Mouse (Mus musculus): ENCODE measurements around the gene Sfr1. TPM values are rescaled to one million over a fixed set of nuclear protein-coding genes. Genes with fewer than 3 reads are reported as not detected.

Gene Sfr1
- polyA plus RNA-seq, 1 experiment from 2014 or later = 258 TPM

DNA sequence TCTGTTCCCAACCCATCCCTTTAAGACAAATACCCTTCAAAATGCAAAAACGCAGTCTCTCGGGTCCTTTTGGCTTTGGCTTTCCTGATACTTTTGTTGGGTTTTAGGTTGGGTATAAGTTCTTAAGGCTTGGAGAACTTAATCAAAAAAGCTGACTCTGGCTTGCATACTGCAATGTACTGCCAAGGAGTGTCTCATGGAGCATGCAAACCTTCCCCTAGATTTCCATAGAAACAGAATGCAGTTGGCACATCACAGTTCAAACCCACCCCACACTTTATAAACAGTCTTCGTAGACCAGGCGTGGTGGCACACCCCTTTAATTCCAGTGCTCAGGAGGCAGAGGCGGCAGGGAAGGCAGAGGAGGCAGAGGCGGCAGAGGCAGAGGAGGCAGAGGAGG is 46.4 kb downstream of the Sfr1 start:
- WGBS (ENCODE audit: insufficient replicate concordance) = 63% methylated on average over 6 of the region's 6 CpGs
- H3K27ac ChIP-seq (ENCODE audit: low read depth, low read length) = no peak overlapping the region
- H3K4me2 ChIP-seq = no peak overlapping the region
- no peaks in the 10 kb centered on the region for H3K27me3 ChIP-seq (ENCODE audit: control insufficient read depth, insufficient read depth, low read length)
- H3K9ac ChIP-seq (ENCODE audit: low read depth, low read length) = no peak overlapping the region
- H3K4me1 ChIP-seq (ENCODE audit: control insufficient read depth, insufficient read depth, low read length) = no peaks in the 10 kb centered on the region
- no peaks in the 10 kb centered on the region for H3K36me3 ChIP-seq (ENCODE audit: control insufficient read depth, insufficient read depth, low read length)
- H3K9me3 ChIP-seq (replicated peaks; ENCODE audit: control insufficient read depth, low read length) = no peaks in the 10 kb centered on the region
- no peak for ATAC-seq (replicated peaks; ENCODE audit: insufficient number of reproducible peaks, low FRiP score, low TSS enrichment)
- H3K4me3 ChIP-seq (ENCODE audit: low read depth, low read length) = no peak overlapping the region

DNA sequence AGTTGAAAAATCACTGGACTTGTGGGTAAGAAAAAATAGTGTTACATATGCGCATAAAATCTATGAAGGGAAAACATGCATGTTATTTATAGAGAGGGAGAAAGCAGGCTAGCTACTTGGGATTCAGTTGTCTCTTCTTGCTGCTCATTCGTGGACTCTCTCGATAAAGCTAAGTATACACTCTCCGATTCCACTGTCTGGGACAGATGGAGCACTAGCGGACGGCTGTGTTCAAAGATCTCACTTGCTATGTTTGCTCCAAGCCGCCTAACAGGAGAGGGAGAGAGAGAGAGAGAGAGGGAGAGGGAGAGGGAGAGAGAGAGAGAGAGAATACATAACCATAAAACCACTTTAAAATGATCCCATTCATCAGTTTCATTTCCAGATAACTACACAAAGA is 48.7 kb downstream of the Sfr1 start:
- Histone ChIP-seq H3K27me3 (ENCODE audit: control insufficient read depth, insufficient read depth, low read length) (no peaks in the 10 kb centered on the region), H3K4me2 (no peak overlapping the region), H3K27ac (ENCODE audit: low read depth, low read length) (no peak overlapping the region), H3K4me1 (ENCODE audit: control insufficient read depth, insufficient read depth, low read length) (no peaks in the 10 kb centered on the region), H3K4me3 (ENCODE audit: low read depth, low read length) (no peak overlapping the region), H3K9ac (ENCODE audit: low read depth, low read length) (no peak overlapping the region), H3K9me3 (replicated peaks; ENCODE audit: control insufficient read depth, low read length) (no peaks in the 10 kb centered on the region), H3K36me3 (ENCODE audit: control insufficient read depth, insufficient read depth, low read length) (no peaks in the 10 kb centered on the region)
- 84% methylated on average over 7 of the region's 7 CpGs for WGBS (ENCODE audit: insufficient replicate concordance)
- no peak for ATAC-seq (replicated peaks; ENCODE audit: insufficient number of reproducible peaks, low FRiP score, low TSS enrichment)

DNA sequence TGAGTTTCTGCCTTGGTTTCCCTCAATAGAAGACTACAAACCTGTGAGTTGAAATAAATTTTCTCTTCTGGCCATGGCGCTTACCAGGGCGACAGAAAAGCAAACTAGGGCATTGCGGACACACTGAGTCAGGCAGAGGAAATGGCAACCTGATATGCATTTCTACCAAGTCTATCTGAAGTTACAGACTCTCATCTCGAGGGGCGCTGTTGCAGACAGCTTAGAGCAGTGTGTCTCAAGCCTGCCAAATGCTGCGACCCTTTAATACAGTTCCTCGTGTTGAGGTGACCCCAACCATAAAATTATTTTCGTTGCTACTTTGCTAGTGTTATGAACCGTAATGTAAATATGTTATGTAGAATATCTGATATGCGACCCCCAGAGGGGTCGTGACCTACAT is 49.5 kb downstream of the Sfr1 start:
- Histone ChIP-seq H3K27ac (ENCODE audit: low read depth, low read length) (no peak overlapping the region), H3K9ac (ENCODE audit: low read depth, low read length) (no peak overlapping the region), H3K36me3 (ENCODE audit: control insufficient read depth, insufficient read depth, low read length) (no peaks in the 10 kb centered on the region), H3K4me3 (ENCODE audit: low read depth, low read length) (no peak overlapping the region), H3K4me2 (no peak overlapping the region), H3K4me1 (ENCODE audit: control insufficient read depth, insufficient read depth, low read length) (no peaks in the 10 kb centered on the region), H3K27me3 (ENCODE audit: control insufficient read depth, insufficient read depth, low read length) (no peaks in the 10 kb centered on the region), H3K9me3 (replicated peaks; ENCODE audit: control insufficient read depth, low read length) (no peaks in the 10 kb centered on the region)
- ATAC-seq (replicated peaks; ENCODE audit: insufficient number of reproducible peaks, low FRiP score, low TSS enrichment) = no peak
- WGBS (ENCODE audit: insufficient replicate concordance) = 68% methylated on average over 11 of the region's 11 CpGs

DNA sequence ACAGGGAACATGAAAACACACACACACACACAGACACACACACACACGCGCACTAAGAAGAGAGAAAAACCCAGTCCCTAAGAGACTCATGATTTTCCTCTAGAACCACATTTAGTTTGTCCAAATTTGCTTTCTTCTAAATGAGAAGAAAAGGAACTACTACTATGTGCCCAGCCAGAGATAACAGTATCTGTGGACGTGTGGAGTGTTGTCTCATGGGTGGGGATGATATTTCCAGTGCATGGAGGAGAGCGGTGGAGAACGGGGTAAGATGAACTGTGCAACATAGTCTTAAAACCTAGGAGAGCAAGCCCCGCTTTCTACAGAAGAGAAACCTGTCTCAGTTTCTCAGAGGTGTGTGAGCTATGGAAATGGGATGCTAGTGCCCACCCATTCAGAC is 52.4 kb downstream of the Sfr1 start:
- 81% methylated on average over 6 of the region's 6 CpGs for WGBS (ENCODE audit: insufficient replicate concordance)
- no peaks in the 10 kb centered on the region for H3K27me3 ChIP-seq (ENCODE audit: control insufficient read depth, insufficient read depth, low read length)
- no peak overlapping the region for H3K4me3 ChIP-seq (ENCODE audit: low read depth, low read length)
- no peak overlapping the region for H3K27ac ChIP-seq (ENCODE audit: low read depth, low read length)
- no peak overlapping the region for H3K4me2 ChIP-seq
- H3K9ac ChIP-seq (ENCODE audit: low read depth, low read length) = no peak overlapping the region
- H3K9me3 ChIP-seq (replicated peaks; ENCODE audit: control insufficient read depth, low read length) = no peaks in the 10 kb centered on the region
- no peaks in the 10 kb centered on the region for H3K4me1 ChIP-seq (ENCODE audit: control insufficient read depth, insufficient read depth, low read length)
- ATAC-seq (replicated peaks; ENCODE audit: insufficient number of reproducible peaks, low FRiP score, low TSS enrichment) = no peak
- H3K36me3 ChIP-seq (ENCODE audit: control insufficient read depth, insufficient read depth, low read length) = no peaks in the 10 kb centered on the region

Small RNAs within 50 kb of the gene (microRNA-seq; reads per million reads assigned to microRNA genes)
- gene Mir8090 (ENCODE audit: borderline number of aligned reads) = not detected

Other genes starting within 250 kb of the Sfr1 start
- gene Stn1, start 194.2 kb upstream of the Sfr1 start, polyA plus RNA-seq (2014; fragmentation: Nextera tagmentation; extraction: Ambion mirVana) = 40.0 and 41.6 TPM in 2 replicates
- 11.3 and 14.1 TPM in 2 replicates for gene Slk, start 152.0 kb upstream of the Sfr1 start, polyA plus RNA-seq (2014; fragmentation: Nextera tagmentation; extraction: Ambion mirVana)
- 0.41 and 0.44 TPM in 2 replicates for gene Col17a1, start 39.6 kb upstream of the Sfr1 start, polyA plus RNA-seq (2014; fragmentation: Nextera tagmentation; extraction: Ambion mirVana)
- 82.6 and 84.0 TPM in 2 replicates for gene Gsto1, start 123.3 kb downstream of the Sfr1 start, polyA plus RNA-seq (2014; fragmentation: Nextera tagmentation; extraction: Ambion mirVana)
- 0.82 and 1.3 TPM in 2 replicates for gene Gsto2, start 133.9 kb downstream of the Sfr1 start, polyA plus RNA-seq (2014; fragmentation: Nextera tagmentation; extraction: Ambion mirVana)
- 0.08 TPM in 1 of 2 replicates, not detected in the other for gene Cfap43, start 187.6 kb downstream of the Sfr1 start, polyA plus RNA-seq (2014; fragmentation: Nextera tagmentation; extraction: Ambion mirVana)
- 13.2 and 16.9 TPM in 2 replicates for gene Itprip, start 187.6 kb downstream of the Sfr1 start, polyA plus RNA-seq (2014; fragmentation: Nextera tagmentation; extraction: Ambion mirVana)
- 0.16 and 0.18 TPM in 2 replicates for gene Cfap58, start 206.0 kb downstream of the Sfr1 start, polyA plus RNA-seq (2014; fragmentation: Nextera tagmentation; extraction: Ambion mirVana)

Data from heart, embryonic 11.5 days (tissue).